Mouse (Mus musculus) testis, adult 2 months (tissue): ENCODE data around the gene Hoxb4.

Source experiments
- CTCF ChIP-seq: fragments of 200-500 bp; IDR thresholded peaks from 2 replicates; pipeline ENCODE4 v1.5.1; 2012; ENCODE audit warnings: low read depth, mild to moderate bottlenecking, inconsistent platforms, low read length, moderate library complexity; ENCODE audit not compliant: control insufficient read depth, insufficient read depth, insufficient replicate concordance
- POLR2A ChIP-seq: fragments of 200-500 bp; IDR thresholded peaks from 2 replicates; pipeline ENCODE4 v1.6.1; 2012; ENCODE audit warnings: low read depth, mild to moderate bottlenecking, inconsistent platforms, low read length, moderate library complexity; ENCODE audit not compliant: control insufficient read depth

DNA sequence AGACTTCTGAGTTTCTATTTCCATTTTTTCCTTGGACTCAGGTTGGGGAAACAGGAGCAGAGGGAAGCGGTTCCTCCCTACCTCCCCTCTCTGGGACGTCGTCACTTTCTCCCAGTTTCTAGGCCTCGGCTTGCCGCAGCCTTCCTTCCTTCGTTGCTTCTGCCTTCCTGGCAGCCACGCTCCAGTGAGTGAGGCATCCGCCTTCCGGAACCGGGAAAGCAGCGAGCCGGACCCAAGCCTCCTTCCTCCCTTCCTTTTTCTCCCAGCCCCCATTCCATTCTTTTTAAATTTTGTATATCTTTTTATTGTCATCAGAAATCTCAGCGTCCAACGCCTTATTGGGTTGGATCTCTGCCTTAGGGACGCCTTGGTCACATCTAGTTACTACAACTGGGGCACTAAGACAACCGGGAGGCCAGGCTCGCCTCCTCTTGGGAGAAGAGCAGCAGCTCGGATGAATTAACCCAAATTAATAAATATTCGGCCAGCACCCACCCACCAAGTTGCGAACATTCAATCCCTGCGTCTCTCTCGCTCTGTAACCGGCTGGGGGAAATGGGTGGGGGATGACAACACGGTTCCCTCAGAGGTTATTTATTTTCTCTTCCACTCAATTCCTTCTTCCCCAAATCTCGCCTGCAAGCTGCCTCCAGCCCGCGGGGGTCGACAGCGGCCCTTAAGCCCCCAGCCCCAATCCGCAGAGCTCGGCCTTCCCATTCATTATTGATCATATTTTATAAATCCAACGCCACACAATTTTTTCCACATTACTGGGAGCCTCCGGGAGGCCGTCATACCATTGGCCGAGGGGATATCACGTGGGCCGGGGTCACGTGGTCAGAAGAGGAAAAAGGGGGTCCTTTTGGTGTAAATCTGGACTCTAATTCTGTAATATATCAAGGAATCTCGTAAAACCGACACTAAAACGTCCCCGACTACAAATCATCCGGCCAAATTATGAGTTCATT is 32.0 kb upstream of the Hoxb4 start, which contains the start of gene Hoxb7:
- TF ChIP-seq POLR2A (no peak), CTCF (no peak)
